Mouse (Mus musculus) CD4-positive, CD25-positive, alpha-beta regulatory T cell, adult 9 weeks (primary cell): ENCODE data around the gene Sfi1. TPM values are rescaled to one million over a fixed set of nuclear protein-coding genes. Genes with fewer than 3 reads are reported as not detected.

Experiments
- polyA plus RNA-seq: library from polyadenylated mRNA; unstranded; fragments of 100-300 nt; shearing (Covaris generic); gene quantifications from one replicate; pipeline ENCODE4 v1.2.1, GENCODE M21; 2017

Gene Sfi1
- polyA plus RNA-seq: 64.0 TPM

DNA sequence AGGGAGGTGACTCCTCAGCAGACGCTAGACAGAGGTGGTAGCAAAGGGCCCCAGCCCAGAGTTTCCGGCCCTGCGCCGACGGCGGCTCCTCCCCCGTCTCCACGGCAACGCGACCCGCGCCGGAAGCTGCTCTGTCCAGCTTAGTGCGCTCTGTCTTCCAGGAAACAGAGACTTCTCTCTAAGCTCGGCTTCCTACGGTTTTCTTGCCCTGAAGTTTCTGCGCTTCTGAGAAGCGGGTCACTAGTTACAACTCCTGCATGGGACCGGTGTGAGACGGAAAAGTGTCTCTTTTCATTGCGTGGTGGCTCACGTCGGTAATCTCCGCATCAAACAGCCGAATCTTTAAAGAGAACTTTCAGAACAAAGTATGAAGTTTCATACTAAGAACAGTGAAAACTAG lies at the start of gene Sfi1:
Sfi1 (minus strand) TSS at position 101 of the 400 bp plus-strand sequence.

DNA sequence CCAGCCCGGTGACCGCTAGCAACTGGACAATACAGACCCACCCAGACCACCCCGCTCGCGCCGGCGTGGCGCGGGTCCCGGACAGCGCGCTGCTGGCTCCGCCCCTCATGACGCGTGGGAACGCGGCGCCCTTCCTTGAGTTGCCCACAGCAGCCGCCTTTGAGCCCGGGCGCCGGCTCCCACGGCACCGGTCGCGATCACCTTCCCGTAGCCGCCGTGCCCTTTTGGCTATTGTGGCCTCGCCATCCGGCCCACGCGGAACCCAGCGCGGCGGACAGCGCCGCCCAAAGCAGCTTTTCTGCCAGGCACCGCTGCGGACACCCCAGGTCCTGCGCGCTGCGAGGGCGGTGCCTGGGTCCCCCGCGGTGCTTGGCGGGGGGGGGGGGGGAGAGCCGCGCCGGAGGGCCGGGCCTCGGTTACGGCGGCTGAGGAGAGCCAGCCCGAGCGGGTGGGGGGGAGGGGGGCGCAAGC lies 9.0 kb upstream of the Sfi1 start, which contains the start of gene Eif4enif1:
Eif4enif1 (plus strand) TSS at position 162 of the 471 bp plus-strand sequence.

Other genes with a start within 250 kb of the Sfi1 start
- gene Eif4enif1, start 8.9 kb upstream of the Sfi1 start, polyA plus RNA-seq: 34.2 TPM
- gene Drg1, start 73.0 kb upstream of the Sfi1 start, polyA plus RNA-seq: 190 TPM
- 17.7 TPM for gene Patz1, start 95.4 kb upstream of the Sfi1 start, polyA plus RNA-seq
- gene Pik3ip1, start 136.9 kb upstream of the Sfi1 start, polyA plus RNA-seq: 99.9 TPM
- gene Limk2, start 215.7 kb upstream of the Sfi1 start, polyA plus RNA-seq: 118 TPM